Mouse (Mus musculus): ENCODE measurements around the gene Polr2b. TPM values are rescaled to one million over a fixed set of nuclear protein-coding genes. Genes with fewer than 3 reads are reported as not detected.

Polr2b gene
- total RNA-seq, 2 experiments from 2014 or later = 48.8 to 50.4 TPM

DNA sequence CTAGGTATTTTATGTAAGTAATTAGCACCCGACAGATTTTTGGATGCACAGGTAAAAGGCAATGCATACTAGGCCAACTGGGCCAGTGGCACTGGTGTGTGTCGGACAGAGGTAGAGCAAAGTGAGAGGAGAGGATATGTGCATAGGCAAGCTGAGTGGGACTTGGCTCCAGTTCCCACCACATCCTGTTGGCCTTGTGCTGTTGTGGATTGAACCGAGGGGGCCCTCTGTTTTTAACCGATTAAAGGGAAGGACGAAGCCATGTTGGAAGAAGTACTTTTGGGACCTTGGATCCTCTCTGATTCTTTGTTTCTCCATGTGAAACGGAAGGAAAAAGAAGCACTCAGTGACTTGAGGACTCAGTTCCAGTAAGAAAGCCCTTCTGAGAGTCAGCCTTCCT is 78.4 kb downstream of the Polr2b start:
- no peak for DNase-seq

DNA sequence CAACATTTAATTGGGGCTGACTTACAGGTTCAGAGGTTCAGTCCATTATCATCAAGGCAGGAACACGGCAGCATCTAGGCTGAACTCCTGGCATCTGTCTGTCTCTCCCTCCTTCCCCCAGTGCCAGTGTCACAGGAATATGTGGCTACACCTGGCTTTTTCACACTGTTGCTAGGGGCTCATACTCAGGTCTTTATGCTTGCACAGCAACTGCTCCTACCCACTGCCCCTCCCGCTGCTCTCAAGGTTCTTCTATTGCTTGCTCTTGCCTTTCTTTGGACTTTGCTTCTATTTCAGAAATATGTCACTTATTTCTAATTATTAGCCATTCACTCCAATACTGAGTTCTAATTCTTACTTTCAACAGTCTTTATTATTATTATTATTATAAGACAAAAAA is 80.3 kb downstream of the Polr2b start:
- no peak for DNase-seq

DNA sequence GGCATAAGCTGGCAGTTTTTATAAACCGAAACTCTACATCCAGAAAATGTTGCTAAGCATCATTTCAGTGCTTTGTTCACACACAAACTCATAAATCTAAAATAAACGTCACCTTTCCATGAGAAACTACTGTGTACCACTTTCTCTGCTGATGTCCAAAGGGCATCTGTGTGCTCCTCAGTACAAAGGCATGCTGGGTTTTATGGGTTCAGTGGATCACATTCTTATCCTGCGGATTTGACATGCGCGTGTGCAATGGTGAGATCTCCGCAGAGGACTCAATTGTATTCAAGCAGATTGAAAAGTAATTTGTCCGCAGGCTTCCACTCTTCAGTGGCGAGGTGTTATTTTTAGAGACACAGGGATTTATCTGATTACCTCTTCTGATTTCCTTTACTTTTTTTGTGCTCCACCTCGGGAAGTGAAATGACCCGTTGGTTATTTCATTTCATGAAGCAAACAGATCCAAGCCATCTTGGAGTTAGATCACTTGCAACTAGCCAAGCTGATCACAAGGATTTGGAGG is 83.2 kb downstream of the Polr2b start:
- DNase-seq = no peak

DNA sequence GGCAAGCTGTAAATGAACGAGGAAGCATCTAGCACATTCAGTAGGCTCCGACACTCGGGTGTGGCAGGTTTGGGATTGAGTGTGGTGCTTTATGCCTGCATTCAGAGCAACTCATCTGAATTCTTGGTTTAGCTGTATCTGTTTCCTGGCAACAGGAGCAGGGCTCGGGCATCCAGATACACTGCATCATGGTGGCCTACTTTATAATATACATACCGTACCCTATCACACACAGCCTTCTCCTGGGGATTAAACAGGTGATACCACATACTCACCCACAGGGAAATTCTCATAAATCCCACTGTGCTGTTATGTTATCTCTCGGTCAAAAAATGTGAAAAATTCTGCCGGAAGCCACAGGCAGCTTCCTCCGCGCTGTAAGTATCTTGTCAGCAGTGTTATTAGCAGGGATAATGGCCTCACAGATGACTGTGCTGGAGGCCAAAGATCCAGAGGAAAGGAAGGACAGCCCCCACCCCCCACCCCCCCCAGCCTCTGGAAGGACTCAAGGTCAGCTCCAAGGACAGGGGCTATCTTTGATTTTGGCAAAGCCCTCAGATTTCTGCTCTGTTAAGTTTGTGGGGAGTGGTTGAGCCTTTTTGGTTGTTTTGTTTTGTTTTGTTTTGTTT is 84.2 kb downstream of the Polr2b start:
- DNase-seq = no peak

DNA sequence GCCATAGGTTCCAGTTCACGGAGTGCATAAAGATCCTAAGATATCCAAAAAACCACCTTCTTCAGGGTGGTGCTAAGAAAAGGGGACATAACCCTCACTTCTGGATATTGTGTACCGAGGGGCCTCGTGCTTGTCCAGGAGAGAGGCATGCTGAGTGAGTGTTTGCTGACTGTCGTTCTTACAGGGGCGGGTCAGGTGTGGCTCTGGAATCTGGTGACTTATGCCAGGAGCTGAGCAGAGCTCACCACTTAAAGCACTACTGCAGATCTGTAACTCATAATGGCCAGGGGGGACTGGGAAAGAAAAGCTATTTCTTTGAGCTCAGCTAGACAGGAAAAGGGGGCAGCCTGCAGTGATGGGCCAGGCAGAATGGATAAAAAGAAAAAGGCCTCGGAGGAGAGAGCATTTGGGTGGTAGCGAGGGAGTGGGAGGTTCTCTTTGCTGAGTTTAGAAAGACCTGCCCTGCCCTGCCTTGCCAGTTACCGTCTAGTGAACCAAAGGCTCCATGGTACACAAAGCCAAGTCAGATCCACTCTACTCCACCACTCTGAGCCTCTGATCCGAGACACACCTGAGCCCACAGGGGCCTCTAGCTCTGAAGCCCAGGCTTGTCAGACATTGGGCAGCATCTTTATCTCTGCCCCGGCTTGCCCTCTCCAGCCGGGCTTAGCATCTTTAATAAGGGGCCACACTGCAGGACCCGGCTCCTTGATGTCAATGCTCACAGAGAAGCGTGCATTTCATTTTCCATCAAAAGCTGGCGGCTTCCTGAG is 88.5 kb downstream of the Polr2b start:
- DNase-seq = no peak

Small RNAs within 50 kb of the gene (microRNA-seq; reads per million reads assigned to microRNA genes)
- gene Mir5098 = 0 reads per million in 2 experiments

Other genes starting within 250 kb of the Polr2b start
- gene Hopx, start 195.0 kb upstream of the Polr2b start, total RNA-seq (2021) = 10 to 100 TPM; 85.0 to 92.8 TPM
- gene Spink2, start 98.7 kb upstream of the Polr2b start, total RNA-seq (2021) = not detected
- gene Rest, start 44.7 kb upstream of the Polr2b start, total RNA-seq (2021) = 1 to 10 TPM; 4.1 to 4.4 TPM
- gene Noa1, start 63 bp upstream of the Polr2b start, total RNA-seq (2021) = 10 to 100 TPM; 23.2 to 26.5 TPM
- 10 to 100 TPM; 26.8 to 30.0 TPM for gene Igfbp7, start 97.9 kb downstream of the Polr2b start, total RNA-seq (2021)

Data from layer of hippocampus, postnatal 36 days (tissue).